Mouse (Mus musculus) olfactory bulb, adult 2 months (tissue): ENCODE measurements around the gene Mrps35. TPM values are rescaled to one million over a fixed set of nuclear protein-coding genes. Genes with fewer than 3 reads are reported as not detected.

Experiments used
- H3K27ac ChIP-seq: fragments of 200-500 bp; 2 replicates; pipeline ENCODE4 v1.5.1; 2012; ENCODE audit warnings: low read depth, low read length; ENCODE audit not compliant: insufficient read depth
- H3K4me1 ChIP-seq: fragments of 200-500 bp; 2 replicates; pipeline ENCODE4 v1.6.1; 2012; ENCODE audit warnings: low read length; ENCODE audit not compliant: control insufficient read depth, insufficient read depth
- H3K4me3 ChIP-seq: fragments of 200-500 bp; 2 replicates; pipeline ENCODE4 v1.5.1; 2012; ENCODE audit warnings: mild to moderate bottlenecking, low read depth, low read length, moderate library complexity; ENCODE audit not compliant: insufficient read depth
- CTCF ChIP-seq: fragments of 200-500 bp; IDR thresholded peaks from 2 replicates; pipeline ENCODE4 v1.5.1; 2012; ENCODE audit warnings: low read depth, mild to moderate bottlenecking, low read length, moderate library complexity; ENCODE audit not compliant: insufficient read depth
- POLR2A ChIP-seq: fragments of 200-500 bp; IDR thresholded peaks from 2 replicates; pipeline ENCODE4 v1.6.1; 2012; ENCODE audit warnings: mild to moderate bottlenecking, low read depth, low read length, moderate library complexity; ENCODE audit not compliant: insufficient read depth
- WGBS: fragments of 180-500 bp; shearing (Covaris S2); methylation state at CpG from one replicate; pipeline ENCODE4 v1.1.7; 2018; 5-methylcytosine and 5-hydroxymethylcytosine counted together
- polyA plus RNA-seq: library from polyadenylated mRNA; stranded (reverse); fragments of >200 nt; gene quantifications from 2 replicates; pipeline ENCODE4 v1.2.4, GENCODE M21; 2012; ENCODE audit warnings: low replicate concordance; ENCODE audit not compliant: missing spikeins, insufficient read depth, insufficient read length

The Mrps35 gene
- polyA plus RNA-seq, 1 experiment: not detected

DNA sequence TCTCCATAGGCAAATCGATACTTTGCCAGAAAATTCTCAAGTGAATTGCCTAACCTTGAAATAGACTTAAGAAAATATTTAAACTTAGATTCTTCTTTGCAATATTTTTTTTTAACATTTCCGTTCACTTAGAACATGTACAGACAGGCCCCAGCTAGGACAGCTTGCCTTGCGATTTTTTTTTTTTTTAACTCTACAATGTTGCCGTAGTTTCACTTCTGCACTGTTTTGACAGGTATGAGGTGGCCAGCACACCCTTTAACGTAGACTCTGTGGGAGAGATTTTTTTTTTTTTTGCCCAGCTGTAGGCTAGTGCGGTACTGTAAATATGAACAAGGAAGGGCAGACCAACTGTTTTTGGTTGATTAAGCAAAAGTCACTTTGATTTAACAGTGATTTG is 32.2 kb upstream of the Mrps35 start:
- Histone ChIP-seq H3K4me1 (peaks cover 6% of the 10 kb centered on the region; the same call in 1 of the 2 replicates), H3K4me3 (no peak overlapping the region), H3K27ac (no peak overlapping the region)
- TF ChIP-seq CTCF (no peak), POLR2A (no peak)
- 85% methylated on average over 6 of the region's 6 CpGs for WGBS

DNA sequence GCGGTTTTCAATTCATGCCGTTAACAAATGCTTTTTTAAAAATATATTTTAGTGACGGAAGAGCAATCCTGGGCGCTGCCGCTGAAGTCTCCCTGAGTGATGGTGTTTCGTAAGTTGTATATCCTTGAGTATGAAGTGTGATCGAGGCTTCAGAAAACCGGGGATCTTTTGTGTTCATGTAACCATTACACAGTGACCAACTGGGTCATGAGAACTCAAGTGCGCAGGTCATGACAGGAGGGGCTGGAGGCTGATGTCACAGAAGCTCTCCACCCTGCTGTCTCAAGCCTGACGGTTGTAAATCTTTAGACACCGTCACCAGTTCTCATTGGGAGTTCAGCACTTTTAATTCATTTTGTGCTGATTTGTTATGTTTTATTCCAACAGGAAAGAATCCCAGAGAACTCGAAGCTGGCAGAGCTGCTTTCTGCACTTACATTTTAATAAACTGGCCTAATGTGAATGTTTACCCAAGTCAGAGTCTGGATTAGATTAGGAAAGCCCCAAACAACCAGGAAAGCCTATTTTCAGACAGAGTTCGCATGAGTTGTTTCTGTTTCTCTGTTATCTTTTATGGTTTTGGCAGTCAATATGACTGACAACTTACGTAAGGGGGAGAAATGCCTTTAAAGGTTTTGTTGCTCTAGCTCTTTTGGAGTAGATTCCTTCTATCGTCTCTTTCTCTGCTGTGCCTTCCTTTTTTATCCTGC is 31.6 kb upstream of the Mrps35 start:
- TF ChIP-seq CTCF: no peak
- Histone ChIP-seq H3K27ac (peak overlapping the region; percentile 43; the same call in 1 of the 2 replicates), H3K4me1 (peaks cover 6% of the 10 kb centered on the region; the same call in 1 of the 2 replicates), H3K4me3 (no peak overlapping the region)
- WGBS: 88% methylated on average over 15 of the region's 15 CpGs

DNA sequence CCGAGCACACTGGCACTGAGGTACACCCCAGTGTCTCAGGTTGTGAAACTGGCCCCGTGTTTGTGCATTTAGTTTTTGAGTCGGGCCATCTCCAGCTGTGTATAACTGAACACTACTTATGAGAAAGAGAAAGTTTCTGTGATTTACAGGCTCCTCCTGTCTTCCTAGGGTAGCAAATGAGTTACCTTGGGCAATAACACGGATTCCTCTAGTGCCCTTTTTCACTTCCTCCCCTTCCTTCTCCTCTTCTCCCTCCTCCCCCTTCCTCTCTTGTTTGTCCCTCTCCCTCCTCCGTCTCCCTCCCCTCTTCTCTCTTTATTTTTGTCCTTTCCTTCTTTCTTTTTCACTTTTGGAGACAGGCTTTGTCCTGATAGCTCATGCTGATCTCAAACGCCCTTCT is 31.0 kb upstream of the Mrps35 start:
- Histone ChIP-seq H3K4me3 (no peak overlapping the region), H3K27ac (peak overlapping the region; percentile 43; the same call in 1 of the 2 replicates), H3K4me1 (peaks cover 6% of the 10 kb centered on the region; the same call in 1 of the 2 replicates)
- TF ChIP-seq POLR2A: no peak
- no peak for TF ChIP-seq CTCF
- WGBS: 45% methylated on average over 6 of the region's 6 CpGs

DNA sequence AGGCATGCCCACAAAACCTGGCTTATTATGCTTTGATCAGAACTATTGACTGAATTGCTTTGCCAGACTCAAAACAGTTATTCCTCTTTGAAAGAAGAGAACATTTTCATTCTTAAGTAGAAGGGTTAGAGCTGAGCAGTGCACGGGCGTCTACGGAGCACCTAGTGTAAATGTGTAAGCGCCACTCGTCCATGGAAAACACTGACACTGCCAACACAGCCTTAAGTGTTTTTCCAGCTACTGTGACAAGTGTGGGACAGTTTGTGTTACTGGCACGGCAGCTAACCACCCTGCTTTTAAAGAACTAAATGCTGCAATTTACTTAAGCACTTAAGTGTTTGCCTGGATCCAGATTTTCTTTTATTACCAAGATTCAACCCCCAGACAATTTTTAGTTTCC is 30.6 kb upstream of the Mrps35 start:
- Histone ChIP-seq H3K4me3 (no peak overlapping the region), H3K4me1 (peaks cover 6% of the 10 kb centered on the region; the same call in 1 of the 2 replicates), H3K27ac (peak overlapping the region; percentile 43; the same call in 1 of the 2 replicates)
- WGBS: 12% methylated on average over 6 of the region's 6 CpGs
- TF ChIP-seq POLR2A (no peak), CTCF (no peak)

DNA sequence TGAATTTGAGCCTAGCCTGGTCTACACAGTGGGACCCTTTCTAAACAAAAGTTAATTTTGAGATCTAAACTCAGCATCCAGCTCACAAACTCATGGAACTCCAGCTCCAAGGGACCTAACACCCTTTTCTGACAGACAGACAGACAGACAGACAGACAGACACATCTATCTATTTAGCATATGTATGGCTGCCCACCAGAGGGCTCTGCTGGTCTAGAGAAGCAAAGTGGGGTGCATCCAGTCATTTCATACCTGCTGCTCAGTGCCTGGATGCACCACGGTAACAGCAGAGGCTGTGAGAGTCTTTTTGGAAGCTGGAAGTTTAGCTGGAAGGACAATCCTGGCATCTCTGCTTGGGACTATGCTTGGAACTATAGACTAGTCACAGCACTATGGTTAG is 29.0 kb upstream of the Mrps35 start:
- 61% methylated on average over 1 of the region's 1 CpGs for WGBS
- Histone ChIP-seq H3K4me3 (no peak overlapping the region), H3K4me1 (peaks cover 6% of the 10 kb centered on the region; the same call in 1 of the 2 replicates), H3K27ac (no peak overlapping the region)
- TF ChIP-seq CTCF (no peak), POLR2A (no peak)

DNA sequence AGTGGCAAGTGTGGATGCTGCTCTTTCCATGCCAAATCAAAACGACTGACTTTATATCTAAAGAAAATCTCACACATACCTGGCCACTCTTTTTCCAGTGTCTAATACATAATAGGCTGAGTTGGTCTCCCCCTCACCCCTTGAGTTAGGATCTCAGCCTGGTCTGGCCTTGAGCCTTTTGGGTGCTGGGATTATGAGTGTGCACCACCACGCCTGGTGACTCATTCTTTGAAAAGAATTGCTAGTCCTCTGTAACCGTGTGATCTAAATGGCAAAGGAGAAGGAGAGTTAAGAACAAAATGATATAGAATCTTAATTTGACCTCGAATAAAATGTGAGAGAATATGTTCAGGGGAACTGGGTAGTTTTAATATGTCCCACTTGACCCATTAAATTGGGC is 24.7 kb upstream of the Mrps35 start:
- no peak overlapping the region for H3K4me3 ChIP-seq
- WGBS: 70% methylated on average over 4 of the region's 4 CpGs
- H3K4me1 ChIP-seq: peaks cover 4% of the 10 kb centered on the region; the same call in 1 of the 2 replicates
- TF ChIP-seq CTCF (no peak), POLR2A (no peak)
- no peak overlapping the region for H3K27ac ChIP-seq

DNA sequence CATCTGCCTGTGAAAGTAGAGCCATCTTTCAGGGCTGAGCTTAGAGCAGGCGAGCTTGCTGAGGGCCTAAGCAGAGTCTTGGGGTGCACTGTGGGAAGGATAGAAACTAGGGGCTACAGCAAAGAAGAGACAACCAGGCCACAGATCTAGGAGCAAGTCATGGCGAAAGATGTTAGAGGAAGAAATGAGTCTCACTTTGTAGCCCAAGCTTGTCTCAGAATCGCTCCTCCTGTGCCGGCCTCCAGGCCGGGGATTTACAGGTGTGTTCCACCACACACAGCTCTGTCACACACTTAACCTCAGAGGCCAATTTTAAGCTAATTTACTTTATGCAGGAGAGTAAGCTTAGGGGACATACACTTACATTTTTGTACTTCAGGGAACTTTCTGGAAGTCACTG is 24.2 kb upstream of the Mrps35 start:
- 96% methylated on average over 5 of the region's 5 CpGs for WGBS
- Histone ChIP-seq H3K4me3 (no peak overlapping the region), H3K27ac (no peak overlapping the region), H3K4me1 (0 out of 2 replicates have a peak, but pooled peaks cover 3% of the 10 kb centered on the region)
- no peak for TF ChIP-seq CTCF
- TF ChIP-seq POLR2A: no peak

DNA sequence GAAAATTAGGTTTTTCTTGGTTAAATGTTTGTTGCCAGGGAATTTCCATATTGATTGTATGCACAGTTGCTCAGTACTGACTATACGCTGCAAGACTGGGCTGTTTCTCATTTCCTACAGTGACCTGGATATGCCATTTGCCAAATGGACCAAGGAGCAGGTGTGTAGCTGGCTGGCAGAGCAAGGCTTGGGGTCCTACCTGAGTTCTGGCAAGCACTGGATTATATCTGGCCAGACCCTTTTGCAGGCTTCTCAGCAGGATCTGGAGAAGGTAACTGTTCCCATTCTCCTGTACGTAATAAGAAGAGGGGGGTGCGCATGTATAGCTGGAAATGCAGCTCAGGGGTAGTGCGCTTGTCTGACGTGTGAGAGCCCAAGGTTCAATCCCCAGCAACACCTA is 21.4 kb upstream of the Mrps35 start:
- WGBS: 92% methylated on average over 5 of the region's 5 CpGs
- no peak for TF ChIP-seq CTCF
- no peak for TF ChIP-seq POLR2A
- no peak overlapping the region for H3K27ac ChIP-seq
- 0 out of 2 replicates have a peak, but pooled peaks cover 3% of the 10 kb centered on the region for H3K4me1 ChIP-seq
- no peak overlapping the region for H3K4me3 ChIP-seq

DNA sequence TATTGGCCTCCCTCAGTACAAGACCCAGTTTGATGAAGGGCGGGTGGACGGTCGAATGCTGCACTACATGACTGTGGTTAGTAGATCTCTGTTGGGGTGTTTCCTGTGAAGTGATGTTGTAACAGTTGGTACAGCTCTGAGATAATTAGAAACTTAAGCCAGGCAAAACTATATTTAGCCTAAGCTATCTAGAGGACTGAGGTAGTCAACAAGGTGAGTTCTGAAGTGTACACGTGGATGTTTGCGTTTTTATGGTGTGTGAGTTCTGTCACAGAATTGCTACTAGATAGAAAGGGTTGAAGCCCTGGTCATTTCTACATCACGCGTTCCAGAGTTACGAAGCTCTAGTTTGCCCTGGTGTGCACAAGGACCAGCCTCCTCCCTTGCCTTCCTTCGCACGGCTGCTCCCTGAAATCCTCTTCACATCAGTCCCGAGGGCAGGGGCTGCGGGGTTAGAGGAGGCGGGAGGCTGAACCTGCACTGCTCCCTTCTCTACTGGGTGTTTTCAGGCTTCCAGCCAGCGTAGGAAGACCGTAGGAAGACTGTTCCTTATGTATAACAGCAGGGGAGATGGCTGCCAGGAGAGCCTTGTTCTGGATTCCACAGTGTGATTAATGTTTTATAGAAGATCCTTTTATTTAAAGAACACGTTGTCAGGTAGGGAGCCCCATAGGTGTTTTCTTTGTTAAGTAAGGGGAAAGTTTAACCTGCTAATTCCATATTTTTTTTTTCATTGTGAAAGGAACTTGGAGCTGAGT is 20.0 kb upstream of the Mrps35 start:
- 0 out of 2 replicates have a peak, but pooled peaks cover 3% of the 10 kb centered on the region for H3K4me1 ChIP-seq
- no peak overlapping the region for H3K27ac ChIP-seq
- WGBS: 71% methylated on average over 16 of the region's 16 CpGs
- TF ChIP-seq POLR2A (no peak), CTCF (no peak)
- H3K4me3 ChIP-seq: no peak overlapping the region
